Mouse (Mus musculus) ES-E14 (cell line): ENCODE data around the gene Nefh.

Experiments used
- CHD2 ChIP-seq: IDR thresholded peaks from 2 replicates; pipeline ENCODE4 v1.6.1; 2014; ENCODE audit warnings: mild to moderate bottlenecking, low read depth, low read length, inconsistent platforms
- HCFC1 ChIP-seq: IDR thresholded peaks from 2 replicates; pipeline ENCODE4 v1.6.1; 2012; ENCODE audit warnings: low read length, inconsistent platforms, borderline replicate concordance; ENCODE audit not compliant: insufficient read depth
- ZC3H11A ChIP-seq: IDR thresholded peaks from 2 replicates; pipeline ENCODE4 v1.6.1; 2012; ENCODE audit warnings: low read depth, mild to moderate bottlenecking, inconsistent platforms, low read length, borderline replicate concordance
- ZNF384 ChIP-seq: IDR thresholded peaks from 2 replicates; pipeline ENCODE4 v1.6.1; 2012; ENCODE audit warnings: low read depth, low read length, inconsistent platforms

- no peak for TF ChIP-seq ZNF384
- TF ChIP-seq ZC3H11A: no peak
- no peak for TF ChIP-seq CHD2
- no peak for TF ChIP-seq HCFC1
Observed at GRCm38 (mm10) chr11:4972967-4973870, 25.4 kb upstream of the Nefh start.
